Mouse (Mus musculus): ENCODE measurements around the gene Edc4. TPM values are rescaled to one million over a fixed set of nuclear protein-coding genes. Genes with fewer than 3 reads are reported as not detected.

Edc4 gene
- polyA plus RNA-seq, 1 experiment from 2014 or later: 17.4 TPM

GRCm38 (mm10) chr8:105943321-105943739, 62.6 kb downstream of the Edc4 start, which contains the start of gene Lcat:
Lcat (minus strand) TSS chr8:105943382.
- Histone ChIP-seq H3K9me3 (replicated peaks; ENCODE audit: control insufficient read depth, low read length) (no peaks in the 10 kb centered on the region), H3K27ac (ENCODE audit: low read length) (peak within 1 kb of the TSS; percentile 75), H3K36me3 (ENCODE audit: control insufficient read depth, insufficient read depth) (peaks cover 21% of the 10 kb centered on the region), H3K9ac (ENCODE audit: low read depth, low read length) (peak within 1 kb of the TSS; percentile 37; the same call in 1 of the 2 replicates), H3K27me3 (ENCODE audit: control insufficient read depth, insufficient read depth, low read depth, low read length) (no peaks in the 10 kb centered on the region), H3K4me3 (ENCODE audit: low read depth, low read length) (peak within 1 kb of the TSS; percentile 50), H3K4me2 (ENCODE audit: low read depth, low read length) (peak within 1 kb of the TSS; percentile 46), H3K4me1 (ENCODE audit: control insufficient read depth, low read depth, low read length) (peaks cover 11% of the 10 kb centered on the region)
- WGBS (ENCODE audit: insufficient replicate concordance): 49% methylated on average over 8 of the region's 8 CpGs
- ATAC-seq (ENCODE audit: low read depth): peak; percentile 76

Other genes with a start within 250 kb of the Edc4 start
- 55.3 and 57.8 TPM in 2 replicates for gene Ctcf, start 244.3 kb upstream of the Edc4 start, polyA plus RNA-seq (2015; fragmentation: Nextera tagmentation; extraction: Ambion mirVana)
- 0.13 TPM in 1 of 2 replicates, not detected in the other for gene Agrp, start 243.5 kb upstream of the Edc4 start, polyA plus RNA-seq (2015; fragmentation: Nextera tagmentation; extraction: Ambion mirVana)
- gene Carmil2, start 194.6 kb upstream of the Edc4 start, polyA plus RNA-seq (2015; fragmentation: Nextera tagmentation; extraction: Ambion mirVana): 0.33 and 0.40 TPM in 2 replicates
- 19.1 and 20.8 TPM in 2 replicates for gene Acd, start 179.8 kb upstream of the Edc4 start, polyA plus RNA-seq (2015; fragmentation: Nextera tagmentation; extraction: Ambion mirVana)
- 5.7 and 6.1 TPM in 2 replicates for gene Pard6a, start 179.7 kb upstream of the Edc4 start, polyA plus RNA-seq (2015; fragmentation: Nextera tagmentation; extraction: Ambion mirVana)
- not detected in 2 replicates for gene 4933405L10Rik, start 173.2 kb upstream of the Edc4 start, polyA plus RNA-seq (2015; fragmentation: Nextera tagmentation; extraction: Ambion mirVana)
- 3.5 and 4.1 TPM in 2 replicates for gene Enkd1, start 172.7 kb upstream of the Edc4 start, polyA plus RNA-seq (2015; fragmentation: Nextera tagmentation; extraction: Ambion mirVana)
- 1.6 and 1.8 TPM in 2 replicates for gene Gfod2, start 122.2 kb upstream of the Edc4 start, polyA plus RNA-seq (2015; fragmentation: Nextera tagmentation; extraction: Ambion mirVana)
- 44.3 and 50.1 TPM in 2 replicates for gene Ranbp10, start 53.5 kb upstream of the Edc4 start, polyA plus RNA-seq (2015; fragmentation: Nextera tagmentation; extraction: Ambion mirVana)
- gene Tsnaxip1, start 53.1 kb upstream of the Edc4 start, polyA plus RNA-seq (2015; fragmentation: Nextera tagmentation; extraction: Ambion mirVana): 0.07 TPM in 2 replicates
- gene Cenpt, start 27.6 kb upstream of the Edc4 start, polyA plus RNA-seq (2015; fragmentation: Nextera tagmentation; extraction: Ambion mirVana): 19.1 and 20.5 TPM in 2 replicates
- gene Thap11, start 25.7 kb upstream of the Edc4 start, polyA plus RNA-seq (2015; fragmentation: Nextera tagmentation; extraction: Ambion mirVana): 25.4 and 26.4 TPM in 2 replicates
- gene Nutf2, start 20.3 kb upstream of the Edc4 start, polyA plus RNA-seq (2015; fragmentation: Nextera tagmentation; extraction: Ambion mirVana): 88.9 and 95.7 TPM in 2 replicates
- gene Nrn1l, start 12.7 kb downstream of the Edc4 start, polyA plus RNA-seq (2015; fragmentation: Nextera tagmentation; extraction: Ambion mirVana): not detected in 2 replicates
- 10.0 and 12.2 TPM in 2 replicates for gene Pskh1, start 19.6 kb downstream of the Edc4 start, polyA plus RNA-seq (2015; fragmentation: Nextera tagmentation; extraction: Ambion mirVana)
- gene Ctrl, start 53.0 kb downstream of the Edc4 start, polyA plus RNA-seq (2015; fragmentation: Nextera tagmentation; extraction: Ambion mirVana): 0.22 TPM in 1 of 2 replicates, not detected in the other
- gene Psmb10, start 57.6 kb downstream of the Edc4 start, polyA plus RNA-seq (2015; fragmentation: Nextera tagmentation; extraction: Ambion mirVana): 34.8 and 40.6 TPM in 2 replicates
- gene Lcat, start 62.5 kb downstream of the Edc4 start, polyA plus RNA-seq (2015; fragmentation: Nextera tagmentation; extraction: Ambion mirVana): 88.0 and 97.1 TPM in 2 replicates
- 11.1 and 12.0 TPM in 2 replicates for gene Slc12a4, start 85.2 kb downstream of the Edc4 start, polyA plus RNA-seq (2015; fragmentation: Nextera tagmentation; extraction: Ambion mirVana)
- gene Dpep3, start 98.5 kb downstream of the Edc4 start, polyA plus RNA-seq (2015; fragmentation: Nextera tagmentation; extraction: Ambion mirVana): not detected in 2 replicates
- 10.5 and 10.9 TPM in 2 replicates for gene Dus2, start 110.5 kb downstream of the Edc4 start, polyA plus RNA-seq (2015; fragmentation: Nextera tagmentation; extraction: Ambion mirVana)
- not detected in 2 replicates for gene Dpep2nb, start 125.1 kb downstream of the Edc4 start, polyA plus RNA-seq (2015; fragmentation: Nextera tagmentation; extraction: Ambion mirVana)
- gene Ddx28, start 131.0 kb downstream of the Edc4 start, polyA plus RNA-seq (2015; fragmentation: Nextera tagmentation; extraction: Ambion mirVana): 8.7 and 9.6 TPM in 2 replicates
- 2.4 and 3.0 TPM in 2 replicates for gene Nfatc3, start 178.0 kb downstream of the Edc4 start, polyA plus RNA-seq (2015; fragmentation: Nextera tagmentation; extraction: Ambion mirVana)